ENCODE assay signal across 11 mouse cellular contexts in the genomic region with DNA sequence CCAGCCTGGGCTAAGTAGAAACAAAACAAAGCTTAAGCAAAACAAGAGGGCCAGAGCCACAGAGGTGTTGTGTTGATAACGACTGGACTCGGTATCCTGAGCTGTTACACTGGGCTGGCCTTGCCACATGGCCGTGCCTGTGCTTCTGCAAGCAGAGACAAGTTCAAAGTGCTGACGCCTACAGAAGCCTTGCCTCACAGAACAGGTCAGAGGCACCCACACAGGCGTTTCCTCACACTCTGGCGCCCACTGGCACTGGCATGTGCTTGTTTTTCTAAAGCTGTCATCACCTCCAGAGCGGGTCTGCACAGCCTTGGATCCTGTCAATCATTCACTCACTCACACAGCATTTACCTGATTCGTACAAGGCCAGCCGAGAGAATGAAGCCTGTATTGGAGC. TPM values are rescaled to one million over a fixed set of nuclear protein-coding genes. Genes with fewer than 3 reads are reported as not detected.
DNase-seq lines count a peak whose midpoint lies in the region; ATAC-seq and TF ChIP-seq lines count a peak whose summit lies in the region.
"Had no signal": no experiment of that assay in that cellular context is flagged by ENCODE, and none has a peak within 500 bp of the region (broad histone marks: within the 10 kb centered on the region; RNA-seq: fewer than 3 reads in every experiment).

No protein-coding gene starts in this region.

- H3K9me3 ChIP-seq in lung, embryonic 14.5 days (ENCODE audit: low read depth, low read length): no peaks in the 10 kb centered on the region
- H3K9me3 ChIP-seq in stomach, embryonic 15.5 days: no peaks in the 10 kb centered on the region

- no peak overlapping the region for H3K4me3 ChIP-seq in lung, embryonic 14.5 days (ENCODE audit: low read depth, low read length)
- no peak overlapping the region for H3K4me3 ChIP-seq in stomach, embryonic 15.5 days (replicated peaks)

- peaks cover 2% of the 10 kb centered on the region; the same call in 1 of the 2 replicates for H3K27me3 ChIP-seq in lung, embryonic 14.5 days (ENCODE audit: insufficient read depth, low read length)
- no peaks in the 10 kb centered on the region for H3K27me3 ChIP-seq in stomach, embryonic 15.5 days (replicated peaks)

- 0 out of 2 replicates have a peak, but pooled peaks have one; percentile 49 for ATAC-seq in lung, embryonic 14.5 days (ENCODE audit: insufficient read depth)
- peak; percentile 85 for ATAC-seq in stomach, embryonic 15.5 days (ENCODE audit: insufficient read depth, low FRiP score, low read depth)

- no peak overlapping the region for H3K9ac ChIP-seq in lung, embryonic 14.5 days
- no peak overlapping the region for H3K9ac ChIP-seq in stomach, embryonic 15.5 days

- 23% methylated on average over 9 of the region's 9 CpGs for WGBS in lung, embryonic 14.5 days
- WGBS in stomach, embryonic 15.5 days: 49% methylated on average over 9 of the region's 9 CpGs

- H3K4me2 ChIP-seq in lung, embryonic 14.5 days: no peak overlapping the region
- H3K4me2 ChIP-seq in stomach, embryonic 15.5 days: no peak overlapping the region

- H3K36me3 ChIP-seq in lung, embryonic 14.5 days (ENCODE audit: insufficient read depth): no peaks in the 10 kb centered on the region
- no peaks in the 10 kb centered on the region for H3K36me3 ChIP-seq in stomach, embryonic 15.5 days

- no peak overlapping the region for H3K27ac ChIP-seq in lung, embryonic 14.5 days (ENCODE audit: low read depth)
- peak overlapping the region; percentile 75 for H3K27ac ChIP-seq in stomach, embryonic 15.5 days

- TF ChIP-seq CTCF in lung, embryonic 14.5 days (IDR thresholded peaks at IDR 0.05; ENCODE audit: low read depth): no peak

- peak; percentile 18 for DNase-seq in lung, embryonic 14.5 days
- DNase-seq in lung, postnatal 4 days: no peak
- DNase-seq in forelimb bud, embryonic 11.5 days (ENCODE audit: low read depth, low spot score): peak; percentile 16
- peak; percentile 82 to 95 for DNase-seq in kidney, postnatal 25 days
- DNase-seq in embryo, embryonic 10 days (ENCODE audit: low spot score): no peak
- no peak for DNase-seq in spleen, postnatal 36 days (ENCODE audit: low spot score in 2 of 2)
- DNase-seq in adrenal gland, postnatal 36 days: no peak
- DNase-seq: adrenal gland, postnatal 14 days had no signal

- no peaks in the 10 kb centered on the region for H3K4me1 ChIP-seq in lung, embryonic 14.5 days (ENCODE audit: insufficient read depth)
- no peaks in the 10 kb centered on the region; the same call in 1 of the 2 replicates for H3K4me1 ChIP-seq in stomach, embryonic 15.5 days

RNA-seq across cellular contexts. Expression of a gene that starts 4.6 kb away (rescaled TPM):
- polyA plus RNA-seq in lung, embryonic 14.5 days (2014; fragmentation: Nextera tagmentation; extraction: Ambion mirVana): not detected in 2 replicates
- 7.0 and 10.0 TPM in 2 replicates for polyA plus RNA-seq in stomach, embryonic 15.5 days (2015; fragmentation: Nextera tagmentation; extraction: Ambion mirVana)
- 10 to 100 TPM; 35.7 to 41.3 TPM for total RNA-seq in adrenal gland, postnatal 36 days (2021)
- total RNA-seq: common myeloid progenitor, adult 5-6 weeks; neutrophil, adult 5-6 weeks had no signal

RNA-seq across cellular contexts. Expression of a gene that starts 18.6 kb away (rescaled TPM):
- 19.8 and 21.5 TPM in 2 replicates for polyA plus RNA-seq in lung, embryonic 14.5 days (2014; fragmentation: Nextera tagmentation; extraction: Ambion mirVana)
- 23.2 and 23.3 TPM in 2 replicates for polyA plus RNA-seq in stomach, embryonic 15.5 days (2015; fragmentation: Nextera tagmentation; extraction: Ambion mirVana)
- total RNA-seq in adrenal gland, postnatal 36 days (2021): 10 to 100 TPM; 56.6 to 58.9 TPM

RNA-seq across cellular contexts. Expression of a gene that starts 48.9 kb away (rescaled TPM):
- polyA plus RNA-seq in lung, embryonic 14.5 days (2014; fragmentation: Nextera tagmentation; extraction: Ambion mirVana): 3.5 and 4.2 TPM in 2 replicates
- 3.9 and 4.6 TPM in 2 replicates for polyA plus RNA-seq in stomach, embryonic 15.5 days (2015; fragmentation: Nextera tagmentation; extraction: Ambion mirVana)
- 10 to 100 TPM; 23.6 to 26.0 TPM for total RNA-seq in adrenal gland, postnatal 36 days (2021)

RNA-seq across cellular contexts. Expression of a gene that starts 51.6 kb away (rescaled TPM):
- polyA plus RNA-seq in lung, embryonic 14.5 days (2014; fragmentation: Nextera tagmentation; extraction: Ambion mirVana): 21.5 and 22.3 TPM in 2 replicates
- 21.2 and 23.4 TPM in 2 replicates for polyA plus RNA-seq in stomach, embryonic 15.5 days (2015; fragmentation: Nextera tagmentation; extraction: Ambion mirVana)
- 10 to 100 TPM; 16.8 to 24.3 TPM for total RNA-seq in adrenal gland, postnatal 36 days (2021)

RNA-seq across cellular contexts. Expression of a gene that starts 56.5 kb away (rescaled TPM):
- polyA plus RNA-seq in lung, embryonic 14.5 days (2014; fragmentation: Nextera tagmentation; extraction: Ambion mirVana): 0.38 and 3.2 TPM in 2 replicates
- 1.0 TPM in 1 of 2 replicates, not detected in the other for polyA plus RNA-seq in stomach, embryonic 15.5 days (2015; fragmentation: Nextera tagmentation; extraction: Ambion mirVana)
- total RNA-seq in adrenal gland, postnatal 36 days (2021): 1 to 10 TPM in 1 of 2 experiments, not detected in 1; 2.4 TPM

Comparison
In these comparisons a context has a peak if more than half of its experiments do, and no peak if none do; other contexts are left out.
1. DNase-seq: peak in lung, embryonic 14.5 days (single experiment), forelimb bud, embryonic 11.5 days (single experiment) and kidney, postnatal 25 days (2 of 2); none in lung, postnatal 4 days (0 of 2), embryo, embryonic 10 days (single experiment), spleen, postnatal 36 days (0 of 2) and adrenal gland, postnatal 36 days (0 of 2).